Mouse (Mus musculus) 416B (cell line): ENCODE data around the gene Gpr137.

Source experiments
- DNase-seq: peaks from one replicate; pipeline ENCODE4 v3.0.0; 2011; ENCODE audit warnings: low read depth

Gene Gpr137

GRCm38 (mm10) chr19:6905498-6906159 lies 36.7 kb downstream of the Gpr137 start:
- DNase-seq = no peak

- DNase-seq = no peak
Measured at GRCm38 (mm10) chr19:6904846-6905245, 37.4 kb downstream of the Gpr137 start.

GRCm38 (mm10) chr19:6903031-6903430 lies 39.2 kb downstream of the Gpr137 start:
- DNase-seq = no peak

GRCm38 (mm10) chr19:6899641-6900040 lies 42.6 kb downstream of the Gpr137 start:
- DNase-seq = no peak

- DNase-seq = peak; percentile 46
Measured at GRCm38 (mm10) chr19:6895608-6896305, 46.5 kb downstream of the Gpr137 start.

- no peak for DNase-seq
Measured at GRCm38 (mm10) chr19:6893731-6894451, 48.4 kb downstream of the Gpr137 start.

GRCm38 (mm10) chr19:6892512-6892911 lies 49.8 kb downstream of the Gpr137 start:
- DNase-seq = no peak
